Mouse (Mus musculus): ENCODE data around the gene Slc22a3.

DNA sequence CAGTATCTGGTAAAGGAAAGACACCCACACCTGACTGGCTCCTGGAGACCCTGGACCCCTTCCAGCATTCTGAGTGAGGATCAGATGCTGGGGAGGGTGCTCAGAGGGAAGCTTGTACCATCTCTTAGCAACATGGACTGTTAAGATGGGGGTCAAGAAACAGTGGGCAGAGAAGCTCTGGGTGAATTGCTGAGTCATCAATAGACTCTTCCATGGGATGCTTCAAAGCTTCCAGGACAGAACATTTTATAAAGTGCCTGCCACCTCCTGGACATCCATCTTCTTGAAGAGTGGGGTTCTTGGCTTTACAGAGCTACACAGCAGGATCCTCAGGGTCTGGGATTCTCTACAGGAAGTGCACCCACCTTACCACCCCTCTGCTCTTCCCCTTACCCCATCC, 35.0 kb downstream of the Slc22a3 start:
- TF ChIP-seq CTCF (IDR thresholded peaks at IDR 0.05; ENCODE audit: borderline replicate concordance, control insufficient read depth, extremely low read depth, insufficient read depth, low read length, poor library complexity) (no peak), POLR2A (IDR thresholded peaks at IDR 0.05; ENCODE audit: control insufficient read depth, extremely low read depth, insufficient read depth, low read length, poor library complexity) (no peak)
